Mouse (Mus musculus) T-helper 17 cell (primary cell): ENCODE measurements around the gene Cxcl3.

ENCODE experiments used
- in situ Hi-C, 2 experiments: fragments of 300-600 bp; cut with MboI, MseI; formaldehyde crosslinking; loops; 1 replicate in 1 of 2; 2 replicates in 1 of 2; pipeline ENCODE4 v1.15.1; 2025; ENCODE audit warnings: high pct_unique_total_duplicates in 2 of 2

Gene Cxcl3

DNA sequence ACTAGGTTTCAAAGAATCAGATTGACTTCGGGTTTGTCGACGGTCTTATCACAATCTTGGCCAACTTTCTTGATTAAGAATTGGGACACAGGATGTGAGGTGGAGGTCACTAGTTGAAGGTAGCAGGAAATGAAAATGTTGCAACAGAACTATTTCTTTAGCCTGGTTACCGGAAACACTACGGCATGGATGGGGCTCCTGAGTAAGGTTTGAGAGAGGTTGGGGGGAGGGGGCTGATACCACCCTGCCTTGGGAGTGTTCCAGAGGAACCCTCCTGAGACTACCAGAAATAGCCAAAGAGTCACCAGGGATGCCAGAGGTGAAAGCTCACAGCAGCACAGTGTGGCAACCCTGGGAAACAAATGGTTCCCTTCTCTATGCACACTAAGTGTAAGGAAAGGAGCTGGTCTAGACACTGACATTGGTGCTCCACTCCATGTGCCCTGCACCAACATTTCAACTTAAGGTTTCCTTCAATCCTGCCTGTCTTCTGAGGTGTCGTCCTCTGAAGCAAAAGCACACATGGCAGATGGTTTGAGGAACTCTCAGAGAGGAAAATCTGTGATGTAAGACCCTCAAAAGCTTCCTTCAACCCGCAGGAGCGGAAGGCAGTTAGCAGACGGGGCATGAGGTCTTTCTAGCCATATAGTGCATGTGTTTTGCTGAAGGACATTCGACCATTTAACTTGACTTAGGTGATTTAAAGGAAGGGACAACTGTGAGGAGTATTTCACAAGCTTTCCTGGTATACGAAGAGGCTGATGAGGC is 3.6 kb downstream of the Cxcl3 start:
- in situ Hi-C loops: loop anchor here in 1 of 2 experiments (5.0 kb wide), 1 partner anchor 132 kb away; no protein-coding TSS in a partner anchor

DNA sequence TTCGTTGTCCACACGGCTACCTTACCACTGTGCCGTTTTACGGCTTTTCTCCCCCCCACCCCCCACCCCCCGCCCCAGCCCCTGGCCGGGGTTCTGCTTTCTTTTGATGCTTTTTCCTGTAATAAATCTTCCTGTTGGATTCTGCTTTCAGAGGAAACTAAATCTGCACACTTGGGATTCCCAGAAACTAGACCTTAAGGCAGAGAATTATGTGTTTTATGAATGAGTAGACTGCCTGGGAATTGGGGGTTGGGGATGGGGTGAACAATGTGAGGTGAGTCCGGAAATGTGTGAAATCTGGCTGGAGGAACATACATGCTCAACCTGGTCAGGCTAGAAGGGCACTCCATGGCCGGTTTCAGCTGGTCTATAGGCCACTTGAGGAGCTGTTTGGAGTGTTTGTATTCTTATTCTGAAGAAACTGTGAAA is 4.2 kb downstream of the Cxcl3 start:
- in situ Hi-C loops: no loop called here

DNA sequence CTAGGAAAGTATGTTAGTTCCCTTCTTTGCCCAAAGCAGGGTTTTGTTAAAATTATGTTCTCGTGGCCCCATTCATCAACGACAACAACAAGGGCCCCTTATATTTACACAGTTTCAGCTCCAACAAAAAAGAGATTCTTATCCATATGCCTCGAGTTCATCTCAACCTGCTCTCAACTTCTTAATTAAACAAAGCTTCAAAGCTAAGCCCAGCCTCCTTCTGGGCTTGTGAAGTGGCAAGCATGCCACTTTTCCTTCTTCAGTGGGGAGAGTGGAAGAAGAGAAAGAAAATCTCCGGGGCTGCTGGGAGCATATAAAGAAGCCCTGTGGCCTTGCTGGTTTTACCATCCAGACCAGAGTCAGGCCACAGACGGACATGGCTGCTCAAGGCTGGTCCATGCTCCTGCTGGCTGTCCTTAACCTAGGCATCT is 8.3 kb downstream of the Cxcl3 start, which contains the start of gene Cxcl15:
TSS of gene Cxcl15 (plus strand) at position 340 of the 431 bp plus-strand sequence.
- in situ Hi-C loops: no loop called here

DNA sequence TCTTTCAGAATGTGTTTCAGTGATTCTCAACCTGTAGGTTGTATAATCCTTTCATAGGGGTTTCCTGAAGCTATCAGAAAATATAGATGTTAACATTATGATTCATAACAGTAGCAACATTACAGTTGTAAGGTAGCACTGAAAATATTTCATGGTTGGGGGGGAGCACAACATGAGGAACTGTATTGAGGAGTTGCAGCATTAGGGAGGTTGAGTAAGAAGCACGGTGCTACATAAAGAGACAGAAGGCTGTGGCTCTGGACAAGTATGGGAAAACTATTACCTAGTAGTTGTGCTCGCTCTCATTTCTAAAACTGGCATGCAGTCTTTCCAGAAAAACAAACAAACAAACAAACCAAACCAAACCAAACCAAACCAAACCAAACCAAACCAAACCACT is 9.5 kb downstream of the Cxcl3 start:
- in situ Hi-C loops: loop anchor here in 1 of 2 experiments (5.0 kb wide), 1 partner anchor 102 kb away; no protein-coding TSS in a partner anchor

DNA sequence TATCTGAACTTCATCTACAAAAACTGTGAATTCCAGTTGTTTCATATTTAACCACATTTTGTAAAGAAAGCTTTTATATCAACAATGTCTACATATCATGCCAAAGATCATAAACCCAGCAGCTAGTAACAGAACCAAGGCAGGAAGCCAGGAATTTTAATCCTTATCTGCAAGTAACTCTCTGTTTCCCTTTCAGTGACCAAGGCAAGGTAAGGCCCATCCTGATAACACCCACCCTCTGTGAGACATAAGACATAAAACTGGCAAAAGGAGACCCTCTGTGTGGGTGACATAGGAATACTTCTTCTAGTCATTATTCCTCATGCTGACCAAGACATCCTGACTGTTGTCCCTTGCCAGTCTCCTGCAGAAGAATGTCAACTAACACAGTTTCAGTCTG is 18.7 kb downstream of the Cxcl3 start:
- in situ Hi-C loops: loop anchor here in 1 of 2 experiments (5.0 kb wide), 1 partner anchor 38 kb away; no protein-coding TSS in a partner anchor

DNA sequence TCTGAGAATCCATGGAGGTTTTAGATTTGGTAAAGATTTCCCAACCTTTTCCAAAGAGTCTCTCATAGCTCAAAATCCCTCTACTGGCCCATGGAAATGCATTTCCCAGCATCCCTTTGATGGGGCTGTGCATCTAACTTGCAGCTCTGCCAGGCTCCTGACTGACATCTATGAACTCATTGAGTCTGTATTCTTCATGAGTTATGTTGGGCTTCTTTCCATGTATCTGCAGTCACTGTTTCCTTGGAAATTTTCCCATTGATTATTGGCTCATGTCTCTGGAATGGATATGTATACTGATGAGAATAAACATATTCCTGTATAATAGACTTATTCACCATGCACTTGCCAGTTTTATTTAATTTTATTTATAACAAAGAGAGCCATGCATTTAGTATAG is 20.1 kb downstream of the Cxcl3 start:
- in situ Hi-C loops: no loop called here

DNA sequence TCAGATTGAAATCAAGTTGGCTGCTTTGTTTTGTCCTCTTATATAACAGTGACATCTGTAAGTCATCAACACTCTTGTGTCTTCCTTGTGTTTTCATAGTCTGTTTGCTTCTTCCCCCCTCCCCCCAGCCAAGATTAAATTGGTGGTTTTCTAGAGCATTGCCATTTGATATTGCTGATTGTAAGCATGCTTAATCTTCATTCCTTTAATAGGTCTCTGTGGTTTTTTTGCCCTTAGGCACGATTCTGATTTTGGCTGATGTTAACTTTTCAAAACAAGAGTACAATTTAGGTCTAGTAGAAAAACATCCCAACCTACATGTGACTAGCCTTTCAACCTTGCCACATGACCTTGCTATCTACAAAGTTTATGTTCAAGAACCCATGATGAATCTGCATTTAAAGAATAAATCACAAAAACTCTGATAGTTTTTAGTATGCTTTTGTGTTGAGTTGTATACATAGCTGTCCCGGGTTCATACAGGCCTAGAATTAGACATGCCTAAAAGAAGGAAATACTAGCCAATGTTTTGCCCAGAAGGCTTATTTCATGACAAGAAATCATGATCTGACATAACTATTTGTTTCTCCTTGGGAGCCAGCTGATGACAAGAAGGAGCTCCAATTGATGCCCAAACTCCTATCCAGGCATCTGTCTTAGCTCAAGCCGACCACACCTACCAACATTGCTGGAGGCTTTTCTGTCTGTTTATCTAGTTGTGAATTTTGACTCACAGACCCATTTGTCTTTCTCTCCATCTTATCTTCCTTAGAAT is 21.5 kb downstream of the Cxcl3 start:
- in situ Hi-C loops: no loop called here

DNA sequence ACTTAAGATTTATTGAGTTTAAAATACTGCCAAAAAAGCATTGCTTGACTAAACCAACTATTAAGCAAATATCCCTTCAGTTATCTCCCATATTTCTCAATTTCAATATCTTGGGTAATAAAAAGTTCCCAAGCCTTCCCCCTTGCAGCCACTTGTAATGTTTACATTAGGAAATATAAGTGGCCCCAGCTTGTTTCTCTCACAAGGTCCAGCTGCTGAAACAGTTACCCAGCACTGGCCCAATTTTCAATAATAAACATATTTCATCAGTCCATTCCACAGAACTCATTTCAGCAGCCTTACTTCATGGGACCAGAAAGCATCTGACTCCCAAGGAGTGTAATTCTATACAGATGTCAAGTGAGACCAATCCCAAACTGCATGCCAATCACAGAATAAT is 33.9 kb downstream of the Cxcl3 start:
- in situ Hi-C loops: no loop called here

DNA sequence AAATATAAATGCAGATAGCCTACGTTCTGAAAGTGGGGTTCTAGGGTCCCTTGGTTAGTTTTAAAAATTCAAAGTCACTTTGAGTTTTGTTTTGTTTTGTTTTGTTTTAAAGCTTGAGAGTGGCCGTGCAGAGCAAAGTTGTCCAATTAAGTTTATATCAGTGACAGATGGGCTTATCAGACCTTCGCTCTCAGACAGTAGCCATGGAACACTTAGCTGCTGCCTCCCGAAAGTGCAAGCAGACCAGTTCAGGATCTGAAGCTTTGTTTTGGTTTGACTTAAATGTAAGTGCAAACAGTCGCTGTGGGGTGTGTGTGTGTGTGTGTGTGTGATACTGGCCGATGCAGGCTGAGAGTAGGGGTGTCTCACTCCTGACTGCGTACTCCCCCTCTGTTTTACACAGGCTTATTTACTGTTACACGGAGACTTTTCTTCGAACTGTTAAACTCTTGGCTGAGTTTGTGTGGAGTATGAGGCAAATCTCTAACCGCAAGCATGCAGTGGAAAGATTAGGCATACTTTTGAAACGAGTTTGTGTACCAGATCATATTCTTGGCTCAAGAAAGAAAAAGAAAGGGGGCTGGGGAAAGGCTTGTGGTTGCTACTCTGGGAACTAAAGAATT is 46.4 kb downstream of the Cxcl3 start:
- in situ Hi-C loops: loop anchor here in 1 of 2 experiments (10.0 kb wide), 1 partner anchor 1097 kb away; no protein-coding TSS in a partner anchor

DNA sequence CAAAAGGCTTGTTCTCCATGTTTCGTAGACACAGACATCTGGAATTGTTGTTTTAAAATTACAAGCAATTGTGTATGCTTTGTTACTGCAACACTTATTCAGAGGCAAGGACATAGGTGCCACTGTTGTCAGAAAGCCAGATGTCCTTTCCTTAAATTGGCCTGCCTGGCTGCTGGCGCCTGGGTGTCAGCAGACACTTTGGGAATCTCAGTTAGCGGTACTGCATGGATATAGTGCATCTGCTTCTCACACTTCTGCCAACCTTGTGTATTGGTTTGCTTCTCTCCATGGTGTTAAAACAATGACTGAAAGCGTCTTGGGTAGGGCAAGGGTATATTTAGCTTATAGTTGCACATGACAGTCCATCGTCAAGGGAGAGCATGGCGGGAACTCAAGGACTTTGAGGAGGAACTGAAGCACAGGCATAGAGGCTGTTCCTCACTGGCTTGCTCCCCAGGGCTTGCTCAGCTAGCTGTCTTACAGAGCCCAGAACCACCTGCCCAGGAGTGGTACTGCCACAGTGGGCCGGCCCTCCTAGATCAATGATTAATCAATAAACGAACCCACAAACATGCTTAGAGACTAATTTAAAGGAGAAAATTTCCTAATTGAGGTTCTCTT is 47.0 kb downstream of the Cxcl3 start:
- in situ Hi-C loops: loop anchor here in 1 of 2 experiments (10.0 kb wide), 1 partner anchor 1098 kb away; no protein-coding TSS in a partner anchor

DNA sequence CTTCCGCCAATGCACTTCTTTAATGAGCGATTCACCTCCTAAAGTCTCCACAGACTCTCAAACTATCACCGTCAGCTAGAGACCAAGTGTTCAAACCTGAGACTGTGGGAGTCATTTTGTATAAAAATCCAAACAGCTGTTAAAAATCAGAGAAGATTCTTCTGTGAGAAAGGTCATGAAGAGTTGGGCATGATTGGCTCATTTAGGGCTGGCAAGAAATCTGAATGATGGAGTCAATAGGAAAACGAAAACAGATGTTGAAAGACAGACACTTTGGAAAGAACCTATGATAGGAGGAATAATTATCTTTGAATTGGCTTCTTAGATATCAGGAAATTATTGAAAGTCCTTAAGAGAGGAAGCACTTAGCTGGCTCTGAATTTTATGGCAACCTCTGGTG is 48.5 kb downstream of the Cxcl3 start:
- in situ Hi-C loops: loop anchor here in 1 of 2 experiments (10.0 kb wide), 1 partner anchor 1100 kb away; no protein-coding TSS in a partner anchor

DNA sequence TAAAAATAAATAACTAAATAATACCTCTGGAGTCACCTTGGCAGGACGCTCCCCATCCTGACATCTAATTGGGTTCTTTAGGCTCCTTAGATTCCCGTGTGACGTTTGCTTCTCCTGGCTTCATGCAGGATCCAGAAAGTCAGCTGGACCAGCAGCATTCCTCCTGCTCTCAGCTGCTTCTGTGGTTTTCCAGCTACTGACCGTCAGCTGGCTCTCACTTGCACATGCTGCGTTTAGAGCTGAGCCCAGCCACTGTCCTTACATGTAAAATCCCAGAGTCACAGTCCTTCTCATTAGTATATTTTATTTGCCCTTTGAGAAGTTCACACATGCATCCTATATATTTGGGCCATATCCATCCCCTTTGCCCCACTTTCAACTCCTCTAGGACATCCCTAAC is 52.7 kb downstream of the Cxcl3 start:
- in situ Hi-C loops: loop anchor here in 1 of 2 experiments (10.0 kb wide), 1 partner anchor 1104 kb away; no protein-coding TSS in a partner anchor
